Mouse (Mus musculus): ENCODE results near the gene Slc7a8. TPM values are rescaled to one million over a fixed set of nuclear protein-coding genes. Genes with fewer than 3 reads are reported as not detected.

Slc7a8 gene
- total and polyA plus RNA-seq, 3 experiments: 54.9 to 325 (median 199) TPM

GRCm38 (mm10) chr14:54809668-54810033 lies 27.9 kb upstream of the Slc7a8 start:
- Histone ChIP-seq H3K9me3 (replicated peaks) (no peaks in the 10 kb centered on the region), H3K36me3 (replicated peaks) (no peaks in the 10 kb centered on the region), H3K4me3 (ENCODE audit: low read depth, low read length) (no peak overlapping the region), H3K27me3 (ENCODE audit: insufficient read depth, low read length) (0 out of 2 replicates have a peak, but pooled peaks cover 3% of the 10 kb centered on the region), H3K4me1 (ENCODE audit: insufficient read depth, low read depth, low read length) (peaks cover 35% of the 10 kb centered on the region)
- no peak for DNase-seq (ENCODE audit: low spot score)
- ATAC-seq (ENCODE audit: extremely low read depth, insufficient number of reproducible peaks, low FRiP score, poor library complexity, severe bottlenecking): 0 out of 2 replicates have a peak, but pooled peaks have one; percentile 28
- TF ChIP-seq POLR2AphosphoS5 (IDR thresholded peaks at IDR 0.05; ENCODE audit: insufficient replicate concordance, low read depth, low read length) (no peak), TAL1 (conservative IDR thresholded peaks at IDR 0.05; ENCODE audit: low read depth, low read length) (no peak), CTCF (IDR thresholded peaks at IDR 0.05; ENCODE audit: low read depth, low read length) (no peak), GATA1 (IDR thresholded peaks at IDR 0.05; ENCODE audit: borderline replicate concordance, low read length) (no peak), GATA2 (IDR thresholded peaks at IDR 0.05; ENCODE audit: borderline replicate concordance, low read depth, low read length) (no peak)

GRCm38 (mm10) chr14:54808718-54809667 lies 27.2 kb upstream of the Slc7a8 start:
- Histone ChIP-seq H3K9me3 (replicated peaks) (no peaks in the 10 kb centered on the region), H3K36me3 (replicated peaks) (no peaks in the 10 kb centered on the region), H3K4me1 (ENCODE audit: insufficient read depth, low read depth, low read length) (peaks cover 33% of the 10 kb centered on the region), H3K27me3 (ENCODE audit: insufficient read depth, low read length) (0 out of 2 replicates have a peak, but pooled peaks cover 3% of the 10 kb centered on the region), H3K4me3 (ENCODE audit: low read depth, low read length) (no peak overlapping the region)
- no peak for DNase-seq (ENCODE audit: low spot score)
- ATAC-seq (ENCODE audit: extremely low read depth, insufficient number of reproducible peaks, low FRiP score, poor library complexity, severe bottlenecking): no peak; the same call in 1 of the 2 replicates
- TF ChIP-seq CTCF (IDR thresholded peaks at IDR 0.05; ENCODE audit: low read depth, low read length) (no peak), GATA1 (IDR thresholded peaks at IDR 0.05; ENCODE audit: borderline replicate concordance, low read length) (no peak), GATA2 (IDR thresholded peaks at IDR 0.05; ENCODE audit: borderline replicate concordance, low read depth, low read length) (no peak), TAL1 (conservative IDR thresholded peaks at IDR 0.05; ENCODE audit: low read depth, low read length) (no peak), POLR2AphosphoS5 (IDR thresholded peaks at IDR 0.05; ENCODE audit: insufficient replicate concordance, low read depth, low read length) (no peak)

- no peak for DNase-seq (ENCODE audit: low spot score)
- no peak for ATAC-seq (ENCODE audit: extremely low read depth, insufficient number of reproducible peaks, low FRiP score, poor library complexity, severe bottlenecking)
- H3K27me3 ChIP-seq (ENCODE audit: insufficient read depth, low read length): peaks cover 6% of the 10 kb centered on the region; the same call in 1 of the 2 replicates
- no peak overlapping the region for H3K4me3 ChIP-seq (ENCODE audit: low read depth, low read length)
- TF ChIP-seq GATA1 (IDR thresholded peaks at IDR 0.05; ENCODE audit: borderline replicate concordance, low read length): no peak
- TF ChIP-seq POLR2AphosphoS5 (IDR thresholded peaks at IDR 0.05; ENCODE audit: insufficient replicate concordance, low read depth, low read length): no peak
- no peak for TF ChIP-seq TAL1 (conservative IDR thresholded peaks at IDR 0.05; ENCODE audit: low read depth, low read length)
- no peak for TF ChIP-seq GATA2 (IDR thresholded peaks at IDR 0.05; ENCODE audit: borderline replicate concordance, low read depth, low read length)
- TF ChIP-seq CTCF (IDR thresholded peaks at IDR 0.05; ENCODE audit: low read depth, low read length): no peak
- H3K36me3 ChIP-seq (replicated peaks): no peaks in the 10 kb centered on the region
- H3K9me3 ChIP-seq (replicated peaks): no peaks in the 10 kb centered on the region
- peaks cover 47% of the 10 kb centered on the region for H3K4me1 ChIP-seq (ENCODE audit: insufficient read depth, low read depth, low read length)
These were observed 24.4 kb upstream of the Slc7a8 start for GRCm38 (mm10) chr14:54806124-54806523.

GRCm38 (mm10) chr14:54802428-54802827 lies 20.7 kb upstream of the Slc7a8 start:
- H3K36me3 ChIP-seq (replicated peaks): no peaks in the 10 kb centered on the region
- no peaks in the 10 kb centered on the region for H3K9me3 ChIP-seq (replicated peaks)
- TF ChIP-seq POLR2AphosphoS5 (IDR thresholded peaks at IDR 0.05; ENCODE audit: insufficient replicate concordance, low read depth, low read length): no peak
- no peak for TF ChIP-seq CTCF (IDR thresholded peaks at IDR 0.05; ENCODE audit: low read depth, low read length)
- TF ChIP-seq GATA1 (IDR thresholded peaks at IDR 0.05; ENCODE audit: borderline replicate concordance, low read length): no peak
- no peak for TF ChIP-seq GATA2 (IDR thresholded peaks at IDR 0.05; ENCODE audit: borderline replicate concordance, low read depth, low read length)
- no peak for TF ChIP-seq TAL1 (conservative IDR thresholded peaks at IDR 0.05; ENCODE audit: low read depth, low read length)
- H3K4me1 ChIP-seq (ENCODE audit: insufficient read depth, low read depth, low read length): peaks cover 26% of the 10 kb centered on the region
- H3K4me3 ChIP-seq (ENCODE audit: low read depth, low read length): no peak overlapping the region
- ATAC-seq (ENCODE audit: extremely low read depth, insufficient number of reproducible peaks, low FRiP score, poor library complexity, severe bottlenecking) (peak; percentile 45; the same call in 1 of the 2 replicates), DNase-seq (ENCODE audit: low spot score) (no peak)
- peaks cover 18% of the 10 kb centered on the region for H3K27me3 ChIP-seq (ENCODE audit: insufficient read depth, low read length)

GRCm38 (mm10) chr14:54799686-54800085 lies 17.9 kb upstream of the Slc7a8 start:
- ATAC-seq (ENCODE audit: extremely low read depth, insufficient number of reproducible peaks, low FRiP score, poor library complexity, severe bottlenecking): no peak
- peaks cover 28% of the 10 kb centered on the region for H3K27me3 ChIP-seq (ENCODE audit: insufficient read depth, low read length)
- H3K36me3 ChIP-seq (replicated peaks): no peaks in the 10 kb centered on the region
- no peak for DNase-seq (ENCODE audit: low spot score)
- no peak overlapping the region for H3K4me3 ChIP-seq (ENCODE audit: low read depth, low read length)
- H3K9me3 ChIP-seq (replicated peaks): no peaks in the 10 kb centered on the region
- TF ChIP-seq GATA1 (IDR thresholded peaks at IDR 0.05; ENCODE audit: borderline replicate concordance, low read length): no peak
- TF ChIP-seq POLR2AphosphoS5 (IDR thresholded peaks at IDR 0.05; ENCODE audit: insufficient replicate concordance, low read depth, low read length): no peak
- TF ChIP-seq GATA2 (IDR thresholded peaks at IDR 0.05; ENCODE audit: borderline replicate concordance, low read depth, low read length): no peak
- TF ChIP-seq TAL1 (conservative IDR thresholded peaks at IDR 0.05; ENCODE audit: low read depth, low read length): no peak
- TF ChIP-seq CTCF (IDR thresholded peaks at IDR 0.05; ENCODE audit: low read depth, low read length): no peak
- H3K4me1 ChIP-seq (ENCODE audit: insufficient read depth, low read depth, low read length): peaks cover 32% of the 10 kb centered on the region

GRCm38 (mm10) chr14:54796760-54797159 lies 15.0 kb upstream of the Slc7a8 start:
- ATAC-seq (ENCODE audit: extremely low read depth, insufficient number of reproducible peaks, low FRiP score, poor library complexity, severe bottlenecking): no peak
- no peak for TF ChIP-seq GATA1 (IDR thresholded peaks at IDR 0.05; ENCODE audit: borderline replicate concordance, low read length)
- TF ChIP-seq GATA2 (IDR thresholded peaks at IDR 0.05; ENCODE audit: borderline replicate concordance, low read depth, low read length): no peak
- no peak for TF ChIP-seq CTCF (IDR thresholded peaks at IDR 0.05; ENCODE audit: low read depth, low read length)
- TF ChIP-seq POLR2AphosphoS5 (IDR thresholded peaks at IDR 0.05; ENCODE audit: insufficient replicate concordance, low read depth, low read length): no peak
- TF ChIP-seq TAL1 (conservative IDR thresholded peaks at IDR 0.05; ENCODE audit: low read depth, low read length): no peak
- H3K4me3 ChIP-seq (ENCODE audit: low read depth, low read length): no peak overlapping the region
- H3K27me3 ChIP-seq (ENCODE audit: insufficient read depth, low read length): peaks cover 29% of the 10 kb centered on the region
- H3K4me1 ChIP-seq (ENCODE audit: insufficient read depth, low read depth, low read length): peaks cover 30% of the 10 kb centered on the region
- no peak for DNase-seq (ENCODE audit: low spot score)
- H3K9me3 ChIP-seq (replicated peaks): no peaks in the 10 kb centered on the region
- H3K36me3 ChIP-seq (replicated peaks): no peaks in the 10 kb centered on the region

Data from G1E (cell line).